In genomic region chr4:129695815-129696157, GRCm38 (mm10) we compare ENCODE assay signal across 8 mouse cellular contexts. TPM values are rescaled to one million over a fixed set of nuclear protein-coding genes. Genes with fewer than 3 reads are reported as not detected.
A peak's percentile ranks its signal among the peaks of the same experiment; 100 is the strongest.
DNase-seq lines count a peak whose midpoint lies in the region; ATAC-seq and TF ChIP-seq lines count a peak whose summit lies in the region.

No protein-coding gene starts in this region.

- DNase-seq in heart, adult 11 months: no peak
- no peak for DNase-seq in cerebellum, postnatal 25 days
- no peak for DNase-seq in adrenal gland, postnatal 36 days
- no peak for DNase-seq in left cerebral cortex, postnatal 14 days (ENCODE audit: low spot score in 2 of 2)

- 0 out of 2 replicates have a peak overlapping the region, but pooled peaks have one; percentile 7 for H3K27ac ChIP-seq in heart, embryonic 16.5 days (ENCODE audit: low read length)
- H3K27ac ChIP-seq in bone marrow, adult 2 months (ENCODE audit: control insufficient read depth, insufficient read depth, low read depth, low read length, poor library complexity): no peak overlapping the region
- H3K27ac ChIP-seq in hindbrain, embryonic 13.5 days: peak overlapping the region; percentile 98
- H3K27ac ChIP-seq in midbrain, embryonic 12.5 days (replicated peaks): peak overlapping the region; percentile 96

- no peak for ATAC-seq in heart, embryonic 16.5 days (replicated peaks; ENCODE audit: extremely low read depth, insufficient read depth, low FRiP score)
- 0 out of 2 replicates have a peak, but pooled peaks have one; percentile 0 for ATAC-seq in hindbrain, embryonic 13.5 days (ENCODE audit: low FRiP score)
- peak; percentile 0; the same call in 1 of the 2 replicates for ATAC-seq in midbrain, embryonic 12.5 days (ENCODE audit: low FRiP score, low read depth)

- TF ChIP-seq CTCF in bone marrow, adult 2 months (IDR thresholded peaks at IDR 0.05; ENCODE audit: control insufficient read depth, insufficient read depth, low read length): no peak

- no peaks in the 10 kb centered on the region for H3K27me3 ChIP-seq in heart, embryonic 16.5 days (ENCODE audit: control insufficient read depth, insufficient read depth, low read length)
- H3K27me3 ChIP-seq in hindbrain, embryonic 13.5 days: no peaks in the 10 kb centered on the region
- no peaks in the 10 kb centered on the region for H3K27me3 ChIP-seq in midbrain, embryonic 12.5 days

- peak overlapping the region; percentile 84 for H3K4me2 ChIP-seq in heart, embryonic 16.5 days (ENCODE audit: low read depth, low read length)
- peak overlapping the region; percentile 64 for H3K4me2 ChIP-seq in hindbrain, embryonic 13.5 days
- H3K4me2 ChIP-seq in midbrain, embryonic 12.5 days (replicated peaks): peak overlapping the region; percentile 66

- H3K9ac ChIP-seq in heart, embryonic 16.5 days (ENCODE audit: low read length): peak overlapping the region; percentile 86
- H3K9ac ChIP-seq in hindbrain, embryonic 13.5 days: peak overlapping the region; percentile 81
- peak overlapping the region; percentile 74 for H3K9ac ChIP-seq in midbrain, embryonic 12.5 days (replicated peaks)

- H3K9me3 ChIP-seq in heart, embryonic 16.5 days (replicated peaks; ENCODE audit: control insufficient read depth, low read length): no peaks in the 10 kb centered on the region
- H3K9me3 ChIP-seq in hindbrain, embryonic 13.5 days: no peaks in the 10 kb centered on the region
- no peaks in the 10 kb centered on the region for H3K9me3 ChIP-seq in midbrain, embryonic 12.5 days

- peak overlapping the region; percentile 91 for H3K4me3 ChIP-seq in heart, embryonic 16.5 days (ENCODE audit: low read length)
- H3K4me3 ChIP-seq in bone marrow, adult 2 months (replicated peaks; ENCODE audit: control insufficient read depth, low read depth, low read length): peak overlapping the region; percentile 81
- H3K4me3 ChIP-seq in hindbrain, embryonic 13.5 days: peak overlapping the region; percentile 63
- peak overlapping the region; percentile 66 for H3K4me3 ChIP-seq in midbrain, embryonic 12.5 days

- intact Hi-C loops in left cerebral cortex, postnatal 14 days (cut with DNase I): loop anchor here (2.0 kb wide), 1 partner anchor 23 kb away; the partner anchor contains the start of gene Kpna6

- peaks cover 16% of the 10 kb centered on the region for H3K36me3 ChIP-seq in heart, embryonic 16.5 days (ENCODE audit: control insufficient read depth, insufficient read depth)
- H3K36me3 ChIP-seq in hindbrain, embryonic 13.5 days: peaks cover 35% of the 10 kb centered on the region
- peaks cover 35% of the 10 kb centered on the region for H3K36me3 ChIP-seq in midbrain, embryonic 12.5 days

- 17% methylated on average over 6 of the region's 6 CpGs for WGBS in heart, embryonic 16.5 days
- WGBS in bone marrow, adult 2 months: 17% methylated on average over 6 of the region's 6 CpGs
- WGBS in hindbrain, embryonic 13.5 days: 25% methylated on average over 6 of the region's 6 CpGs
- 24% methylated on average over 6 of the region's 6 CpGs for WGBS in midbrain, embryonic 12.5 days

- TF ChIP-seq POLR2A in bone marrow, adult 2 months (IDR thresholded peaks at IDR 0.05; ENCODE audit: borderline replicate concordance, control insufficient read depth, low read depth, low read length): no peak

- peaks cover 15% of the 10 kb centered on the region for H3K4me1 ChIP-seq in heart, embryonic 16.5 days (ENCODE audit: control insufficient read depth, insufficient read depth, low read length)
- peaks cover 1% of the 10 kb centered on the region; the same call in 1 of the 2 replicates for H3K4me1 ChIP-seq in bone marrow, adult 2 months (ENCODE audit: control insufficient read depth, insufficient read depth, low read length)
- peaks cover 34% of the 10 kb centered on the region for H3K4me1 ChIP-seq in hindbrain, embryonic 13.5 days (replicated peaks)
- peaks cover 18% of the 10 kb centered on the region for H3K4me1 ChIP-seq in midbrain, embryonic 12.5 days

RNA-seq across cellular contexts. Expression of gene Tmem39b, which starts 0.9 kb away (rescaled TPM):
- 6.2 and 6.6 TPM in 2 replicates for polyA plus RNA-seq in heart, embryonic 16.5 days (2015; fragmentation: Nextera tagmentation; extraction: Ambion mirVana)
- 3.7 and 9.3 TPM in 2 replicates for polyA plus RNA-seq in bone marrow, adult 2 months (2011; ENCODE audit: insufficient read depth, insufficient read length, low replicate concordance, missing spikeins)
- 16.8 and 18.4 TPM in 2 replicates for polyA plus RNA-seq in hindbrain, embryonic 13.5 days (2015; fragmentation: Nextera tagmentation; extraction: Ambion mirVana)
- polyA plus RNA-seq in midbrain, embryonic 12.5 days (2016; fragmentation: Nextera tagmentation; extraction: Ambion mirVana): 17.3 and 21.9 TPM in 2 replicates
- total RNA-seq in adrenal gland, postnatal 36 days (2021): 10 to 100 TPM; 11.0 to 13.3 TPM
- 10 to 100 TPM; 12.6 to 15.3 TPM for total RNA-seq in left cerebral cortex, postnatal 14 days (2021)

RNA-seq across cellular contexts. Expression of gene Kpna6, which starts 23.2 kb away (rescaled TPM):
- 16.1 and 18.0 TPM in 2 replicates for polyA plus RNA-seq in heart, embryonic 16.5 days (2015; fragmentation: Nextera tagmentation; extraction: Ambion mirVana)
- 8.6 and 19.2 TPM in 2 replicates for polyA plus RNA-seq in bone marrow, adult 2 months (2011; ENCODE audit: insufficient read depth, insufficient read length, low replicate concordance, missing spikeins)
- 15.7 and 17.6 TPM in 2 replicates for polyA plus RNA-seq in hindbrain, embryonic 13.5 days (2015; fragmentation: Nextera tagmentation; extraction: Ambion mirVana)
- polyA plus RNA-seq in midbrain, embryonic 12.5 days (2016; fragmentation: Nextera tagmentation; extraction: Ambion mirVana): 15.2 and 16.3 TPM in 2 replicates
- 10 to 100 TPM; 88.8 to 97.9 TPM for total RNA-seq in adrenal gland, postnatal 36 days (2021)
- total RNA-seq in left cerebral cortex, postnatal 14 days (2021): 10 to 100 TPM; 89.2 to 94.5 TPM

RNA-seq across cellular contexts. Expression of gene Khdrbs1, which starts 46.3 kb away (rescaled TPM):
- polyA plus RNA-seq in heart, embryonic 16.5 days (2015; fragmentation: Nextera tagmentation; extraction: Ambion mirVana): 63.4 and 65.8 TPM in 2 replicates
- polyA plus RNA-seq in bone marrow, adult 2 months (2011; ENCODE audit: insufficient read depth, insufficient read length, low replicate concordance, missing spikeins): 33.6 and 40.4 TPM in 2 replicates
- polyA plus RNA-seq in hindbrain, embryonic 13.5 days (2015; fragmentation: Nextera tagmentation; extraction: Ambion mirVana): 157 TPM in 2 replicates
- 224 and 239 TPM in 2 replicates for polyA plus RNA-seq in midbrain, embryonic 12.5 days (2016; fragmentation: Nextera tagmentation; extraction: Ambion mirVana)
- 10 to 100 TPM; 66.0 to 83.9 TPM for total RNA-seq in adrenal gland, postnatal 36 days (2021)
- 10 to 100 TPM; 88.9 to 90.4 TPM for total RNA-seq in left cerebral cortex, postnatal 14 days (2021)

RNA-seq across cellular contexts. Expression of gene Txlna, which starts 54.9 kb away (rescaled TPM):
- polyA plus RNA-seq in heart, embryonic 16.5 days (2015; fragmentation: Nextera tagmentation; extraction: Ambion mirVana): 47.0 and 48.9 TPM in 2 replicates
- 22.8 and 43.7 TPM in 2 replicates for polyA plus RNA-seq in bone marrow, adult 2 months (2011; ENCODE audit: insufficient read depth, insufficient read length, low replicate concordance, missing spikeins)
- 56.8 and 58.1 TPM in 2 replicates for polyA plus RNA-seq in hindbrain, embryonic 13.5 days (2015; fragmentation: Nextera tagmentation; extraction: Ambion mirVana)
- polyA plus RNA-seq in midbrain, embryonic 12.5 days (2016; fragmentation: Nextera tagmentation; extraction: Ambion mirVana): 90.3 and 91.8 TPM in 2 replicates
- 10 to 100 TPM; 61.0 to 69.8 TPM for total RNA-seq in adrenal gland, postnatal 36 days (2021)
- 10 to 100 TPM; 40.2 to 45.5 TPM for total RNA-seq in left cerebral cortex, postnatal 14 days (2021)
